Mouse (Mus musculus) MEL (cell line): ENCODE results near the gene Map3k6. TPM values are rescaled to one million over a fixed set of nuclear protein-coding genes. Genes with fewer than 3 reads are reported as not detected.

Experiments
- DNase-seq: peaks from one replicate; pipeline ENCODE4 v3.0.0; 2011; ENCODE audit warnings: low read depth, low spot score
- H3K27ac ChIP-seq: 2 replicates; pipeline ENCODE4 v1.5.1; 2012; ENCODE audit warnings: low read depth, mild to moderate bottlenecking, control low read depth, low read length, moderate library complexity; ENCODE audit not compliant: control insufficient read depth
- H3K27me3 ChIP-seq, 2 experiments: fragments of 150-350 bp in 1 of 2; sonication (generic) in 1 of 2; 2 replicates each; pipeline ENCODE4 v1.6.1; 2012; ENCODE audit warnings: low read length in 2 of 2, mild to moderate bottlenecking in 2 of 2, improper control_type of control experiment in 1 of 2, moderate library complexity in 1 of 2; ENCODE audit not compliant: insufficient read depth in 2 of 2, control insufficient read depth in 1 of 2
- H3K36me3 ChIP-seq, 2 experiments: 2 replicates each; pipeline ENCODE4 v1.6.1; 2012 to 2014; ENCODE audit warnings: low read length in 2 of 2, improper control_type of control experiment in 1 of 2, inconsistent platforms in 1 of 2, mild to moderate bottlenecking in 1 of 2; ENCODE audit not compliant: insufficient read depth in 2 of 2, control insufficient read depth in 1 of 2
- H3K4me1 ChIP-seq, 2 experiments: fragments of 150-350 bp in 1 of 2; sonication (generic) in 1 of 2; 2 replicates each; pipeline ENCODE4 v1.6.1; 2012; ENCODE audit warnings: low read length in 2 of 2, improper control_type of control experiment in 1 of 2, mild to moderate bottlenecking in 1 of 2; ENCODE audit not compliant: insufficient read depth in 2 of 2, control insufficient read depth in 1 of 2
- H3K4me3 ChIP-seq, 2 experiments: fragments of 150-350 bp in 1 of 2; sonication (generic) in 1 of 2; 2 replicates each; pipeline ENCODE4 v1.5.1; 2012; ENCODE audit warnings: low read depth in 2 of 2, low read length in 2 of 2, mild to moderate bottlenecking in 2 of 2, moderate library complexity in 2 of 2, control low read depth in 1 of 2, improper control_type of control experiment in 1 of 2; ENCODE audit not compliant: control insufficient read depth in 1 of 2, insufficient read depth in 1 of 2
- H3K79me2 ChIP-seq: 2 replicates; pipeline ENCODE4 v1.6.1; 2012; ENCODE audit warnings: mild to moderate bottlenecking, low read length, moderate library complexity; ENCODE audit not compliant: control insufficient read depth, poor library complexity, insufficient read depth
- H3K9ac ChIP-seq: 2 replicates; pipeline ENCODE4 v1.6.1; 2012; ENCODE audit warnings: low read depth, mild to moderate bottlenecking, control low read depth, low read length, moderate library complexity; ENCODE audit not compliant: control insufficient read depth, poor library complexity, severe bottlenecking
- H3K9me3 ChIP-seq: fragments of 150-350 bp; sonication (generic); replicated peaks from 2 replicates; pipeline ENCODE4 v1.6.1; 2012; ENCODE audit warnings: mild to moderate bottlenecking, low read length, improper control_type of control experiment, moderate library complexity; ENCODE audit not compliant: insufficient read depth
- BHLHE40 ChIP-seq: IDR thresholded peaks from 2 replicates; pipeline ENCODE4 v1.6.1; 2012; ENCODE audit warnings: low read depth, mild to moderate bottlenecking, inconsistent platforms, low read length, improper control_type of control experiment, borderline replicate concordance
- CTCF ChIP-seq, 3 experiments: IDR thresholded peaks in 2 of 3; conservative IDR thresholded peaks in 1 of 3; 2 replicates each; pipeline ENCODE4 v1.5.1; 2011 to 2012; ENCODE audit warnings: low read length in 3 of 3, low read depth in 2 of 3, mild to moderate bottlenecking in 2 of 3, improper control_type of control experiment in 1 of 3, inconsistent platforms in 1 of 3, mixed read lengths in 1 of 3, moderate library complexity in 1 of 3; ENCODE audit not compliant: control insufficient read depth in 1 of 3, insufficient read depth in 1 of 3, poor library complexity in 1 of 3, severe bottlenecking in 1 of 3
- E2F4 ChIP-seq: IDR thresholded peaks from 2 replicates; pipeline ENCODE4 v1.6.1; 2011; ENCODE audit warnings: low read depth, low read length, improper control_type of control experiment, borderline replicate concordance
- ELF1 ChIP-seq: IDR thresholded peaks from 2 replicates; pipeline ENCODE4 v1.6.1; 2014; ENCODE audit warnings: low read depth, mild to moderate bottlenecking, inconsistent platforms, low read length, improper control_type of control experiment, moderate library complexity
- EP300 ChIP-seq, 2 experiments: IDR thresholded peaks; 2 replicates each; pipeline ENCODE4 v1.6.1; 2011; ENCODE audit warnings: improper control_type of control experiment in 2 of 2, low read length in 2 of 2, low read depth in 1 of 2, mild to moderate bottlenecking in 1 of 2
- ETS1 ChIP-seq: IDR thresholded peaks from 2 replicates; pipeline ENCODE4 v1.6.1; 2012; ENCODE audit warnings: low read depth, mild to moderate bottlenecking, inconsistent platforms, low read length, improper control_type of control experiment, moderate library complexity
- GATA1 ChIP-seq: IDR thresholded peaks from 2 replicates; pipeline ENCODE4 v1.6.1; 2011; ENCODE audit warnings: low read depth, low read length, improper control_type of control experiment
- HCFC1 ChIP-seq: IDR thresholded peaks from 2 replicates; pipeline ENCODE4 v1.6.1; 2012; ENCODE audit warnings: low read depth, mild to moderate bottlenecking, inconsistent platforms, low read length, improper control_type of control experiment, moderate library complexity
- KAT2A ChIP-seq: conservative IDR thresholded peaks from 2 replicates; pipeline ENCODE4 v1.6.1; 2012; ENCODE audit warnings: low read depth, low read length, improper control_type of control experiment, inconsistent platforms
- MAFK ChIP-seq: IDR thresholded peaks from 2 replicates; pipeline ENCODE4 v1.6.1; 2011; ENCODE audit warnings: low read depth, mild to moderate bottlenecking, low read length, improper control_type of control experiment, borderline replicate concordance
- MEF2A ChIP-seq: IDR thresholded peaks from 2 replicates; pipeline ENCODE4 v1.6.1; 2014; ENCODE audit warnings: low read depth, mild to moderate bottlenecking, inconsistent platforms, low read length, improper control_type of control experiment; ENCODE audit not compliant: poor library complexity, insufficient replicate concordance, severe bottlenecking; ENCODE audit errors: extremely low read depth
- MXI1 ChIP-seq: IDR thresholded peaks from 2 replicates; pipeline ENCODE4 v1.6.1; 2011; ENCODE audit warnings: mild to moderate bottlenecking, low read depth, low read length, improper control_type of control experiment
- MYB ChIP-seq: IDR thresholded peaks from 2 replicates; pipeline ENCODE4 v1.6.1; 2011; ENCODE audit warnings: mild to moderate bottlenecking, low read depth, low read length, improper control_type of control experiment
- MYC ChIP-seq: IDR thresholded peaks from 2 replicates; pipeline ENCODE4 v1.6.1; 2011; ENCODE audit warnings: low read depth, mild to moderate bottlenecking, low read length, improper control_type of control experiment, moderate library complexity
- POLR2A ChIP-seq, 2 experiments: IDR thresholded peaks; 2 replicates each; pipeline ENCODE4 v1.6.1; 2011 to 2012; ENCODE audit warnings: low read length in 2 of 2, mild to moderate bottlenecking in 2 of 2, control low read depth in 1 of 2, improper control_type of control experiment in 1 of 2, low read depth in 1 of 2, moderate library complexity in 1 of 2; ENCODE audit not compliant: control insufficient read depth in 1 of 2, insufficient read depth in 1 of 2, poor library complexity in 1 of 2
- POLR2AphosphoS2 ChIP-seq: IDR thresholded peaks from 2 replicates; pipeline ENCODE4 v1.6.1; 2011; ENCODE audit warnings: low read length, improper control_type of control experiment
- POLR2AphosphoS5 ChIP-seq: IDR thresholded peaks from 2 replicates; pipeline ENCODE4 v1.6.1; 2012; ENCODE audit warnings: low read depth, borderline replicate concordance, mild to moderate bottlenecking, inconsistent platforms, low read length, moderate library complexity, mixed read lengths
- RAD21 ChIP-seq: IDR thresholded peaks from 2 replicates; pipeline ENCODE4 v1.6.1; 2011; ENCODE audit warnings: mild to moderate bottlenecking, low read depth, low read length, improper control_type of control experiment
- TAL1 ChIP-seq: IDR thresholded peaks from 2 replicates; pipeline ENCODE4 v1.6.1; 2012; ENCODE audit warnings: mild to moderate bottlenecking, inconsistent platforms, low read length, moderate library complexity, mixed read lengths
- TBP ChIP-seq: IDR thresholded peaks from 2 replicates; pipeline ENCODE4 v1.8.0; 2011; ENCODE audit warnings: low read depth, low read length, improper control_type of control experiment
- ZC3H11A ChIP-seq: IDR thresholded peaks from 2 replicates; pipeline ENCODE4 v1.6.1; 2012; ENCODE audit warnings: low read depth, mild to moderate bottlenecking, inconsistent platforms, low read length, improper control_type of control experiment
- ZKSCAN1 ChIP-seq: IDR thresholded peaks from 2 replicates; pipeline ENCODE4 v1.6.1; 2012; ENCODE audit warnings: low read depth, mild to moderate bottlenecking, inconsistent platforms, low read length, improper control_type of control experiment, moderate library complexity
- ZMIZ1 ChIP-seq: IDR thresholded peaks from 2 replicates; pipeline ENCODE4 v1.6.1; 2012; ENCODE audit warnings: low read depth, mild to moderate bottlenecking, inconsistent platforms, low read length, improper control_type of control experiment, moderate library complexity
- polyA plus RNA-seq, 2 experiments: library from polyadenylated mRNA; stranded (reverse) in 1 of 2; unstranded in 1 of 2; fragments of >175 nt in 1 of 2; fragments of >200 nt in 1 of 2; gene quantifications; 2 replicates each; pipeline versions ENCODE4 v1.2.1 to v1.2.4; 2012; ENCODE audit warnings: low replicate concordance in 2 of 2, low read depth in 1 of 2; ENCODE audit not compliant: insufficient read length in 2 of 2, insufficient read depth in 1 of 2, missing spikeins in 1 of 2
- total RNA-seq: library from RNA; depleted of rRNA; stranded (reverse); fragments of 300-350 nt; gene quantifications from 2 replicates; pipeline ENCODE4 v1.2.3, GENCODE M21; 2012

Gene Map3k6
- total and polyA plus RNA-seq, 3 experiments: 19.1 to 21.9 TPM; not detected in 1

DNA sequence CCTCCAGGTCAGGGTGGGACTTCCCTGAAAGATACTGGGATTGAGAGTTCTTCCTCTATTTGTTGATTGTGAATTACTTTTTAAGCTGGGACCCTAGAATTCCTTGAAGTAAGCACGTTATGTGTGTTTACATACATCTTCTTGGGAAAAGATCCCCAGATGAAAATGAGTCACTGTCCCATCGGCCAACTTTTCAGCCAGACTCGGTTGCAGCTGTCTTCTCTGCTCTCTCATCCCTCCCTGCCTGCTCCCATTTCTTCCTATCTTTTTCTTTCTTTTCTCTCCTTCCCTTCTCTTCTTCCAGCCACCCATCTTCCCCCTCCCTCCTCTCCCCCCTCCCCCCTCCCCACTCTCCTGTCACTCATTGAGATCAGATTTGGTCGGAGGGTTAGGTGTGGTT lies 45.6 kb upstream of the Map3k6 start:
- no peaks in the 10 kb centered on the region for H3K27me3 ChIP-seq
- no peaks in the 10 kb centered on the region for H3K9me3 ChIP-seq
- H3K4me1 ChIP-seq: no peaks in the 10 kb centered on the region
- peaks cover 0 to 5% of the 10 kb centered on the region in 2 experiments; a peak in 2 of 4 replicates for H3K36me3 ChIP-seq
- H3K9ac ChIP-seq: no peak overlapping the region
- H3K79me2 ChIP-seq: no peaks in the 10 kb centered on the region
- DNase-seq: no peak
- no peak for TF ChIP-seq ETS1
- TF ChIP-seq EP300 (IDR thresholded peaks at IDR 0.05; ENCODE audit: low read depth in 1 of 2, low read length in 2 of 2): no peak
- no peak for TF ChIP-seq MYB
- TF ChIP-seq POLR2A (IDR thresholded peaks at IDR 0.05; ENCODE audit: control insufficient read depth in 1 of 2, insufficient read depth in 1 of 2, low read depth in 1 of 2, low read length in 2 of 2, poor library complexity in 1 of 2): no peak
- TF ChIP-seq BHLHE40: no peak
- no peak for TF ChIP-seq HCFC1
- TF ChIP-seq ZC3H11A: no peak
- no peak for TF ChIP-seq TAL1
- no peak for TF ChIP-seq MEF2A
- no peak for TF ChIP-seq MYC
- TF ChIP-seq ZMIZ1: no peak
- TF ChIP-seq MXI1: no peak
- TF ChIP-seq POLR2AphosphoS2: no peak
- no peak for TF ChIP-seq TBP
- TF ChIP-seq GATA1: no peak
- TF ChIP-seq POLR2AphosphoS5: no peak
- H3K27ac ChIP-seq: no peak overlapping the region
- H3K4me3 ChIP-seq: no peak overlapping the region

DNA sequence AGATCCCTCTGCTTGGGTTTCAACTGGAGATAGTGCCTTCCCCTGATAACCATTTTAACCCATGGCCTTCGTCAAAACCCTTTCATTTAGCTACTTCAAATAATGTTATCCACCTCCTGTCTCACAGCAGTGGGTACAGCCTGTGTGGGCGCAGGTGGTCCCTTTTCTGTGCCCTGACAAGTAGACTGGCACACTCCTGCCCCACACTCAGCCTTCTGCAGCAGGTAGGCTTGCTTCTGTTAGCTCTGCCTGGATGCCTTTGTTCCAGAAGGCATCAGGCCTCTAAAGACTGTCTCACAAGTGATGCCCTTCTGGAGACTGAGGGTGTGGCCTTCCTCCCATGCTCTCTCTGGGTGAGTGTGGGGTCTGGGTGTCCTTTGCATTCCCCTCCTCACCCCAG lies 44.5 kb upstream of the Map3k6 start:
- Histone ChIP-seq H3K4me1 (no peaks in the 10 kb centered on the region), H3K36me3 (peaks cover 0 to 5% of the 10 kb centered on the region in 2 experiments; a peak in 2 of 4 replicates), H3K27ac (no peak overlapping the region), H3K9me3 (no peaks in the 10 kb centered on the region), H3K4me3 (no peak overlapping the region), H3K9ac (no peak overlapping the region), H3K27me3 (no peaks in the 10 kb centered on the region), H3K79me2 (no peaks in the 10 kb centered on the region)
- DNase-seq: no peak
- TF ChIP-seq POLR2AphosphoS2 (no peak), MAFK (no peak), MYC (no peak), ZMIZ1 (no peak), ELF1 (no peak), MEF2A (no peak), TBP (no peak), RAD21 (no peak), MYB (no peak), CTCF (IDR thresholded peaks at IDR 0.05 in 2 of 3, conservative IDR thresholded peaks at IDR 0.05 in 1 of 3; ENCODE audit: control insufficient read depth in 1 of 3, insufficient read depth in 1 of 3, low read depth in 2 of 3, low read length in 3 of 3, poor library complexity in 1 of 3, severe bottlenecking in 1 of 3) (no peak), ZC3H11A (no peak), KAT2A (no peak), POLR2AphosphoS5 (no peak), ZKSCAN1 (no peak), EP300 (IDR thresholded peaks at IDR 0.05; ENCODE audit: low read depth in 1 of 2, low read length in 2 of 2) (no peak), TAL1 (no peak), E2F4 (no peak), ETS1 (no peak)
